Mouse (Mus musculus) stomach, adult 2 months (tissue): Measurements from ENCODE around the gene Fam89a. TPM values are rescaled to one million over a fixed set of nuclear protein-coding genes. Genes with fewer than 3 reads are reported as not detected.

ENCODE experiments used
- polyA plus RNA-seq: library from polyadenylated mRNA; depleted of rRNA; stranded (reverse); fragments of >200 nt; gene quantifications from 2 replicates; pipeline ENCODE4 v1.2.3, GENCODE M21; 2012; rRNA removed

Gene Fam89a
- 2.8 and 10.2 TPM in 2 replicates for polyA plus RNA-seq

DNA sequence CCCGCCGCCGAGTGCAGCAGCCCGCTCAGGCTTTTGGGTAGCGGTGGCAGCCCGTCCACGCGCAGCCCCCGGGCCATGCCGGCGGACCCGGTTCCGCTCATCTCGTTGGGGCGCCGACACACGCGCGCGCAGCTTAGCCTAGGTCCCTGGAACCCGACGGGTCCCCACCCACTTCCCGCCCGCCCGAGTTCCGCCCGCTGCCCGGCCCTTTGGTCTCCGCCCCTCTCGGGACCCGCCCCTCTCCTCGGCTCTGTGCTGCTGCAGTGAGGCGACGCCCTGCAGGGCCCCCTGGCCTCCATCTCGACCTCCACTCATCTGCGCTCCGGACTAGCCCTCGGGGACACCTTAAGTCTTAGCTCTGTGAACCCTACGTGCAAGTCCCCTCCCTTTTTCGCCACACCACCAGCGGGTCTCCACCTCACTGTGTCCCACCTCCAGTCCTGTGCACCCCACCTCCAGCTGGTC is at the start of gene Fam89a:
Gene Fam89a (minus strand): TSS at position 124 of the 465 bp plus-strand sequence.

DNA sequence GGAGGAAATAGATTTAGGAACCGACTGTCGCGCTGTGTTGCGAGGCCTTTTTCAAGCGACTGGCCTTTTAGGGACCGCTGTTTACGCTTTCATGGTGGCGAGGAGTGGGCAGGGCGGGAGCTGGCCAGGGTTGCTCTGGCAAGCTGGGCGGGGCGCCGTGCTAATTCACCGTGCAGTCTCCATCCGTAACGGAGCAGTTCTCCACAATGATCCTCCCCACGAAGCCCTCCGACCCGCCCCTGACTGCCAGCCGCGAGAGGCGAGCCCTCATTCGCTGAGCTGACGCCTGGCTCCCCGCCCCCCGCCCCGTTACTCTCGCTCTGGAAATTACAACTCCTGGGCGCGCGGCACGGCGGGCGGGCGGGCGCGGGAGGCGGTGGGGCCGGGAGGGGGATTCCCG is 41.1 kb upstream of the Fam89a start, which contains the start of gene Trim67:
Gene Trim67 (plus strand): TSS at position 385 of the 400 bp plus-strand sequence.

DNA sequence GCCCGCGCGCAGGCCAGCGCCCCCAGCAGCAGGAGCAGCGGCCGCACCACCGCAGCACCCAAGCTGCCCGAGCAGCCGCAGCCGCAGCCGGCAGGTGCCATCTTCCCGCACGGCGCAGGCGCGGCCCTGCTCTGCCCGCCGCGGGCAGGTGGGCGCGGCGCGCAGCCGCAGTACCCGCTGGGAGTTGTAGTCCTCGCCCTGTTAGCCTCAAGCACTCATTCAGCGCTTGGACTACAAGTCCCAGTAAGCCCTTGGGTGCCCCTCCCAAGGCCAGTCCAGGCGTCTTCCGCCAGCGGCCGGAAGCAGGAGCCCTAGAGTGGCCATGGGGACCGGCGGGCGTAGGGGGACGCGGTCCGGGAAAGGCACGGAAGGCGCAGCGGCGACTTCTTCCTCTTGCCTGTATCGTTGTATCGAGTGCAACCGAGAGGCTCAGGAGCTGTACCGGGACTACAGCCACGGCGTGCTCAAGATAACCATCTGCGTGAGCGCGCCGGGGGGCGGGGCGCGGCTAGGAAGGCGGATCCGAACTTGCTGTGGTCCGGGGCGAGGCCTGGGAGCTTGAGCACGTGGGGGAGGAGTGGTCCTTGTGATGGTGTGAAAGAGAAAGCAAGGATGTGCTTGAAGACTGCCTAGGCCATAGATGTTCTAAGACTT is 29.6 kb downstream of the Fam89a start, which contains the start of the genes Ttc13 and Arv1:
Gene Ttc13 (minus strand): TSS at position 122 of the 654 bp plus-strand sequence.
Gene Arv1 (plus strand): TSS at position 278 of the 654 bp plus-strand sequence.

Other genes starting within 250 kb of the Fam89a start
- 8.0 and 9.6 TPM in 2 replicates for gene Cog2, start 231.1 kb downstream of the Fam89a start, polyA plus RNA-seq
- gene Agt, start 182.1 kb downstream of the Fam89a start, polyA plus RNA-seq: 23.8 and 24.1 TPM in 2 replicates
- gene Capn9, start 175.7 kb downstream of the Fam89a start, polyA plus RNA-seq: 59.0 and 61.5 TPM in 2 replicates
- gene 2310022B05Rik, start 88.5 kb downstream of the Fam89a start, polyA plus RNA-seq: 21.7 and 26.5 TPM in 2 replicates
- gene Ttc13, start 29.8 kb downstream of the Fam89a start, polyA plus RNA-seq: 5.2 and 6.2 TPM in 2 replicates
- 3.8 and 5.6 TPM in 2 replicates for gene Arv1, start 29.7 kb downstream of the Fam89a start, polyA plus RNA-seq
- 0.03 and 0.05 TPM in 2 replicates for gene Trim67, start 41.3 kb upstream of the Fam89a start, polyA plus RNA-seq
- gene Gnpat, start 111.2 kb upstream of the Fam89a start, polyA plus RNA-seq: 13.7 and 15.2 TPM in 2 replicates
- gene 2810004N23Rik, start 111.3 kb upstream of the Fam89a start, polyA plus RNA-seq: 4.3 and 4.4 TPM in 2 replicates
- gene Exoc8, start 145.9 kb upstream of the Fam89a start, polyA plus RNA-seq: 3.0 and 4.3 TPM in 2 replicates
- gene Sprtn, start 146.1 kb upstream of the Fam89a start, polyA plus RNA-seq: 3.0 and 3.6 TPM in 2 replicates
- 9.9 and 13.9 TPM in 2 replicates for gene Egln1, start 197.5 kb upstream of the Fam89a start, polyA plus RNA-seq